Mouse (Mus musculus) embryo, embryonic 11 days (tissue): ENCODE data around the gene Myocd.
A peak's percentile ranks its signal among the peaks of the same experiment; 100 is the strongest.

Experiments
- DNase-seq: peaks from one replicate; pipeline ENCODE4 v3.0.0-alpha.2; 2015

Gene Myocd

DNA sequence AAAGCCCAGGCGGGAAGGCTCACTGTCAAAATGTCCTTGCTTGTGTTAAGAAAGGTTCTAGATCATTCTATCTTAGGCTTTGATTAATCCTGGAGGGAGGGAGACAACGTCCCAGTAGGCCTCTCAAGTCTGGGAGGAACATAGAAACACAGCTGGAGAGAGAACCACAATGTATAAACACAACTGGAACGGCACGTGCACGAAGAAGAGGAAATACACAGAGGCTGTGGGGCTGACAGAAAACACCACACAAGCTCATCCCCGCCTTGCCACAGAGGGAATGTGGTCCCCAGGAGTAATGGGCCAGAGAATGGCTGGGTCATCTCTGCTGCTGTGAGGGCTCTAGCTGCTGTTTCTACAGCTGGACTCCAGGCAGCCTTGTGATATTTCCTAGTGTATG is 58.1 kb downstream of the Myocd start:
- DNase-seq: no peak

DNA sequence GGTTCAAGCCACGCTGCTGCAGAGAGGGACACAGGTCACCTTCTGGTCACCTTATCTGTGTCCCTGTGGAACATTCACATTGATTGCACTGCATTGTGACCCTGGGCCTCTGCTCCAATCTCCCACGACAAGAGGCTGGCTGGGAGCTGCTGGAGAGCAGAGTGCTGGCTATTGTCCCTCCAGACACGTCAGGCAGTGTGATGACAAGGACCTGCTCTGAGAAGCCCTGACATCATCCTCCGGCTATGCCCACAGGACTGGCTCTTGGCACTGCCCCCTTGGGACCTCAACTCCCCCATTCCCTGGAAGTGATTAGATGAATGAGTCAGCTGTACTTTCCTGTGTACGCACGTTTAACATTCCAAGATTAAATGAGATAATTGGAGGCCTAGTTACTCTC is 60.3 kb downstream of the Myocd start:
- DNase-seq: no peak

DNA sequence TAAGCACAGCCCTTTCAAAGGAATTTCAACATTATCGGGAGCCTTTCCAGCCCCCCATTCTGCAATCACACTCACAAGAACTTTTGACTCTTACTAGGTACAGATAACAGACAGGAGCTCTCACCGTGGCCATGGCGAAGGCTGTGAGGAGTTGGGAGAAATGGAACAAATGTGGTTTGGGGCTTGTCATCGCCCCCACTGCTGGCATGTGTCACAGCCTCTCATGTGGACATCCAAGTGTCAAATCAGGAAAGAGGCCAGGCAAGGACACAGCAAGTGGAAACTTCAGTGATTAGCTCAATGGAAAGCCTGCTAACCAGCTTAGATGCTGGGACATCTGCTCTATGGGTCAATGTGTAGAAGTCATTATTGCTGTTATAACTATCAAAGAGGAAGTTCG is 64.5 kb downstream of the Myocd start:
- DNase-seq: no peak

DNA sequence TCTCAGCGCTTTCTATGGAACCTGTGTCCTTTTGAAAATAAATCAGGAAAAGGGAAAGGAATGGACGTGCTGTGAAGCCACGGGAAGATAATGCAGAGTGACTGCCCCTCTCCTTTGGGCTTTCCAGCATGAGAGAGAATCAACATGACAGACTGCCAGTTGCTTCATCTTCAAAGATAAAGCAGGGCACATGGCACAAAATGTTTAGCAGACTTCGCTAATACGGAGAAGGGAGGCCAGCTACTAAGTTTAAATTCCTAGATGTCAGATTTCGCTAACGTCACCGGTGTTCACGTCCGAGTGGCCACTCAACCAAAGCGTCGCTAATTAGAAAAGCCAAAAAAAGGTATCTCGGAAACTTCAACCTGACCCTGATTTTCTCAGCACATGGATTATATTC is 65.1 kb downstream of the Myocd start:
- peak; percentile 12 for DNase-seq

DNA sequence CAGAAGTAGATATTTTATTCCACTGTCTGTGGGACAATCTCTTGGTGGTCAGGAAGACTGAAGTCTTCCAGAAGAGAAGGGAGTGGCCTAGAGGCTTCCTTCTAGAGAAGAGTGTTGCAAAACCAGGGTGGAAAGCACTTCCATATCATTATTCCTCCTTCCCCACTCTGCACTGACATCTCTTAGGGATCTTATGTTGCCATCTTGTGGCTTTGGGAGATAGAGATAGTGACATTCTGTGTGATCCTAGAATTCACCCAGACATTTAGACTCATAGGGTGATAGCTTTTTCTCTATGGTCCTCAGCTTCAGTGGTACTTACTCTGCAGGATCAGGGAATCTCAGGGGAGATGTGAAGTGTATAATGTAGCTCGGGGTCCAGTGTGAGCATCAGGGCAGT is 66.8 kb downstream of the Myocd start:
- no peak for DNase-seq

DNA sequence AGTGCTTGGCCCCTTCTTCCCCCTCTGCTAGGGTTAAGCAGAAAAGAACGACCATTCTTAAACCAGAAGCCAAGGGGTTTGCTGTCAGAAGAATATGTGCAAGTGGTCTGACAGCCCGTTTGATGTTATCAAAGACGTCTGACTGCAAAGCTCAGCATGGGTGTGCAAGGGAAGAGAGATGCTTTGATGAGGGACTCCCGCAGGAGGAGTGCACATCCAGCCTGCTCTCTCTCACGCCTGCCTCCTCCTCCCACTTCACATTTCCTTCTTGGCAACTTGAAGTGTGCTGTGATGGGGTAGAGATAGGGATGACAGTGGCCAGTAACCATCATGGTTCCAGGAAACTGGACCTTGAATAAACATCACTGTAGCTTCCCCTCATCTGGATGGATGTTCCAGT is 67.6 kb downstream of the Myocd start:
- DNase-seq: no peak

DNA sequence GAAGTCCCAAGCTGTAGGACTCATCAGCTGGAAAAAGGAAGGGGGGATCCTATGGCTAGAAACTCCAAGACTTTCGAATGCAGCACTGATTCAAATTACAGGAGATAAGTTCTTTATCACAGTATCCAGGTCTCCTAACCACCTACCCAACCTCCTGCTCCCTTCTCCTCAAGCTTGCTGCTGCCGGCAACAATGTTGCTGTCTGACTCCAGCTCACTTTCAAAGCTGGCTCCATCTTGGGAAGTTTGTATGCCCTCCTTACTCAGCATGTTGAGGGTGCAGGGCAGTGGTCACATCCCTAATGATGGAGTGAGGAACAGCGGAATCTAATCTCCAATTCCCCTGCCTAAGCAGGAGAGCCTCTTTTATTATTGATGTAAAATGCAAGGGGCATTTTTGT is 71.8 kb downstream of the Myocd start:
- DNase-seq: no peak

DNA sequence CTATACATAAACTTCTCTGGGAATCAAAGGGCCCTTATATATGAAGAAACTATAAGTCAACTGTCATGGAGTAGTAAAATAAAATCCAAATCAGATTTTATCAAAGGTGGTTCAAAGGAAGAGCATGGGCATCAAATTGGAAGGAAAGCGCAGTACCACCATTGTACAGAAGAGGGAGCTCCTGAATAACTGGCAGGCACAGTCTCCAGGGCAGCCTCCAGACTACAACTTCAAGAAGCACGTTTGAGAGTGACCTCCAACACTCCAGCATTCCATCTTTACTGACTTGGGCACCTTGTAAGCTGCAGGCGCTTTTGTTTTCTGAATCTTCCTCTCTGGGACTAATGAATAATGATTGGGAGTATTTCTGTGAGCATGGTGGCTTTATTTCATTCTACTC is 72.5 kb downstream of the Myocd start:
- DNase-seq: peak; percentile 80

DNA sequence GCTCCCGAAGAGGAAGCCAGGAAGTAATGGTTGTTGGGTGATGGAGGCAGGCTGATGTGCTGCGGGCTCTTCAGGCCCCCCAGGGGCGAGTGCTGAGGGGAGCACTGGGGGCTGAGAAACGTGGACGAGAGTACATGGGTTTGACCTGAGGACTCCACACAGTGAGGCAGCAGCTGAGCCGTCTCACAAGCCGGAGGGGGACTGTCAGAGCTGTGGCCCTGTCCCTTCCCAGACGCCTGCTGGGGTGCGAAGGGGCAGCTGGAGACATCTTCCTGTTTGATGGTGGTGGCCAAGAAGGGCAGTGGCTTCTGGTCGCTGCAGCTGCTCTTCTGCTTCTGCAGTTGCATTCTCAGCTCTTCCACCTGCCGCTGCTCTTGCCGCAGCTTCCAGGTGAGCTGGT is 82.8 kb downstream of the Myocd start:
- no peak for DNase-seq

DNA sequence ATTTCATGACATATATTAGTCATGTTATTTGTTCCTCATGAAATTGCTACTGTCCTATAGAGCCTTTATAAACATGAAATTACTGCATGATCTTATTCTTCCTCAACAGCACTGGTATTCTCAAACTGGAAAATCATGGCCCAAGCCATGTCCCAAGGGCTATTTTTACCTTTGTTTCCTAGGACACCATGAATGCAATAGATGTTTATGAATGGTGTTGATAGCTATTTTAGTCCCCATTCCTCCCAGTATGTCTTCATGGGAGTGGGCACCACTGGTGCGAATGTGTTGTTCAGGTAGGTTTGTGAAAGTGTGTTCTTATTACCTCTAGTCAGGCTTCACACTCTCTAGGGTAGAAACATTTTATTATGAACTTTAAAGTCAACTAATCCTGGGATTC is 84.7 kb downstream of the Myocd start:
- no peak for DNase-seq

DNA sequence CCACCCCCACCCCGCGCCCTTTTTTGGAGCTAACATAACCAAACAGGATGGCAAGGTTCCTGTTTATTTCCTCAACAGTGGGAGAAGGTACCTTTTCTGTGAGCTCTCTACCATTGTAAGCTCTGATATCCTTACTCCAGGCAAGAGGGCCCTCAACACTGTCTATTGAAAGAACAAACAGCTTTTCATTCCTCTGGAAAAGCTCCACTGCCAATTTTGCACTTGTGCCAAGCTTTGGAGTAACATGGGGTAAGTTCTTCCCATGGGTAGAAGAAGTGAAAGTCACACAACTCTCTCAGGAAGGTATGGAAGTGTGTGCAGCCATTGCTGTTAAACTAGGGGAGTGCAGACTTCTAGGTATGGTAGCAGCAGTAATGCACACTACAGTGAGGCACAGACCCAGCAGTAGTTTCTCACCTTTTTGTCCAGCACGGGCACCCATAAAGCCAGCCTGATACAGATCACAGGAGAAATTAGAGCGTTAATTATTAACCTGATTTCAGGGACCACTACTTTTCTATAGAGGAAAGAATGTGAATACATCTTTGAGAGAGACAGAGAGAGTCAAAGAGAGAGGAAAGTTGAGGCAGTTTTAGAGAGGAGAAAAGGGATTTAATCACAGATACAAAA is 99.6 kb downstream of the Myocd start:
- no peak for DNase-seq

DNA sequence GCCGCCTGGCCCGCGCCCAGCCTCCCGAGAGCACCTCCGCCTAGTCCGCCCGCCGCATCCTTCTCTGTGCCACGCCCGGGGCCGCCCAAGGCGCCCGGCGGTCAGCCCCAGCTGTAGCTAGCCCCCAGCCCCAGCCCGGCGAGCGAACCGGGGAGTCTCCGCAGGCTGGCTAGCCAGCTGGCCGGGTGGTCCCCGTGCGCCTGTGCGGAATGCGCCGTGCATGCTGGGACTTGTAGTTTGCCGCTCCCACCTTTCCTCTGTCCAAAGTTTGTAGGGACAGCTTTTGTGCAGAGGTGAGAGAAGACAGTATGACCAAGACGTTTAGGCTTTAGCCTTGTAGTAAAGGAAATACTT is 107.0 kb downstream of the Myocd start, which contains the start of gene Arhgap44:
Gene Arhgap44 (minus strand): TSS at position 195 of the 354 bp plus-strand sequence.
- peak; percentile 87 for DNase-seq

DNA sequence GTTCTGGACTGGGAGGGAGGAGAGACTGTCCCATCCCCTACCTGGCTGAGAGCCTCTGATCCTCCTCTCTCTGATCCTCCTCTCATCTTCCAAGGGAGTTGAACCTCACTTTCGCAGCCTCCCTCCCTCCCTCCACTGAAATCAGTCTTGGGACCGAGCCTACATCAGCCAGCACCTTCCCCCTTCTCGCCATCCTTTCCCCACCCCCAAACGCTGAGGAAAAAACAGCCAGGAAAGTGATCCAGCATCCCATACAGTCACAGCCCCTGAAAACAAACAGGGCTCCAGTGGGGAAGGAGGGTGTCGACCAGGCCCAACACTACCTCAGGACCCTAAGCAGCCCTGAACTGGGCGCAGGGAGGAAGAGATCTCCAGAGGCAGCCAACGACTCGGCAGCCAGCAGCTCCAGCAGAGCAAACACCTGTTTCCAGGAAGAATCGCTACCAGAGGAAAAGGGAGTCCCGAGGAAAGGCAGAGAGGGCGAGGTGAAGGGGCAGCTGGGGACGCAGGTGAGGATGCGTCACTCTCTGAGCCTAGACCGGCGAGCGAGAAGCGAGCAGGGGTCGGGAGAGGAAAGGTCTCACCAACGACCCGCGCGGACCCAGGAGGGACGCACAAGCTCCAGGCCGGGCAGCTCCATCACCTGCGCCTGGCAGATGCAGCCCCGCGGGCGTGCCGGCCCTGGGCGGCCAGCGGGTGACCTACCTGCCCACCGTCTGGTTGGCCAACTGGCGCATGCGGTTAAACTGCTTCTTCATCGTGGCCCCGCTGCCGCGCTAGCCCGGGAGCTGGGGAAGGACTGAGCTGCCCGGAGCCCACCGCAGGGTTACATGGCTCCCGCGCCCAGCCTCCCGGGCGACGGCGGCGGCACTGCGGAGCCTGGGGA is 107.7 kb downstream of the Myocd start:
- DNase-seq: no peak

DNA sequence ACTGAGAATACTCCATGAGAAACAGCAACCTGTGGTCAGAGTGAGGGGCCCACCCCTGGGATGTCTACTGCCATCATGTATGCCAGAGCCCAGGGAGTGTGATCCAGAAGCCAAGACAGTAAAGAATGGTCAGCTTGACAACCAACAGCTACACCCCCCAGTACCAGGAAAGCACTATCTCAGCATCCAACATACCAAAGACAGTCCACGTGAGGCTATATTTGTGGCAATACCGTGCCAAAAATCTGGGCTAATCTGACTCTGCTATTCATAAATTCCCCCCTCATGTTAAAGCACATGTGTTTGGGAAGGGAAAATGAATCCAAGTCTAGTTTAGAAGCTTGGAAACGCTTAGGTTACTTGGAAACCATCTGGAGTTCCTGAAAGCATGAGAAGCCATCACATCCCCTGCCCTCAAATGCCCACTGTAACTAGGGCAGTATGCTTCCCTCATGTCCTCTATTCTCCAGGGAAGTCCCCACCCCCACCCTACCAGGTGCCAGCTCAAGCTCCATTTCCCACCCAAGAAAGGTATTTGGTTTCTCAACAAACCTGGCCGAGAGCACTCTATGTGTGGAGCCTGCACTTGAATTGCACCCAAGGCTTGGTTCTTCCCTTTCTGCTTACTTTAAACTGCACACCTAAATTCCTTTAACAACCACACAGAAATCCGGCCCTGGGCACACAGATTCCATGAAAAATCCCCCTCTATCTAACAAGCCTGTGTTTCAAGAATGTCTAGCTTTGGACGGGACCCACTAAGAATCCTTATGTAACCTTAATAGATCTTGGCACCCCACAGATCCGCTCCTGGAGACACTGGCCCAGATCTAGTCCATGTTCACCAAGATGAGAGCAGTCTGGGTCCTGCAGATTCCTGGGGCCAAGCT is 108.6 kb downstream of the Myocd start:
- no peak for DNase-seq

DNA sequence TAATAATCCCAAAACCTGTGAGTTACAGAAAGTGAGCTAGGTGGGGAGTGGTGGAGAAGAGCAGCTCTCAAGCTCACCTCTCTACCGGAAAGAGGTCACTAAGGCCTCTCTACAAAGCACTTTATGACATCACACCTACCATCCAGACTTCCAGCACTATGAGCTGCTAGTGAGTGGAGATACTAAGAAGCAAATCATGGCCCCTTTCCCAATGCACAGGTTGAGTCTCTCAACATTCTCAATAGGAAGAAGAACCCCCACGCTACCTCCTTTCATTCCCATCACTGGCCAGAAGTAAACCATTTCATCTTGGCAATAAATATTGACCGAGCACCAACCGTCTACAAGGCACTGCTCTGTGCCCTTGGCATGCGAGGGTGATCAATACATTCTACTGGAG is 110.0 kb downstream of the Myocd start, which contains the start of gene 1700086D15Rik:
Gene 1700086D15Rik (minus strand): TSS at position 101 of the 400 bp plus-strand sequence.
- no peak for DNase-seq

DNA sequence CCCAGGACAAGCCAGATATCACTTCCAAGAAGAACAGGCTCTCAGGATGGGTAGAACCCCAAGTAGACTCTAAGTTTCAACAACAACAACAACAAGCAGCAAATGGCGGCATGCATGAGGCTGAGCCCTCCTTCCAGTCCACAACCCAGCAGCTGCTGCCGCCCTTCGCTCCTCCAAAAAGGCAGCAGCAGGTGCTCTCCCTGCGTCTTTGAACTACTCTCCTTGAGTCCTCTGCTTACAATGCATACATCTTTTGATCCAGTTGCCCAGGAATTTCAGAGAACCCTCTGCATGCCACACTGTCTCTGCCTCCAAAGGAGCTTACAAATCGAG is 111.2 kb downstream of the Myocd start:
- DNase-seq: no peak

DNA sequence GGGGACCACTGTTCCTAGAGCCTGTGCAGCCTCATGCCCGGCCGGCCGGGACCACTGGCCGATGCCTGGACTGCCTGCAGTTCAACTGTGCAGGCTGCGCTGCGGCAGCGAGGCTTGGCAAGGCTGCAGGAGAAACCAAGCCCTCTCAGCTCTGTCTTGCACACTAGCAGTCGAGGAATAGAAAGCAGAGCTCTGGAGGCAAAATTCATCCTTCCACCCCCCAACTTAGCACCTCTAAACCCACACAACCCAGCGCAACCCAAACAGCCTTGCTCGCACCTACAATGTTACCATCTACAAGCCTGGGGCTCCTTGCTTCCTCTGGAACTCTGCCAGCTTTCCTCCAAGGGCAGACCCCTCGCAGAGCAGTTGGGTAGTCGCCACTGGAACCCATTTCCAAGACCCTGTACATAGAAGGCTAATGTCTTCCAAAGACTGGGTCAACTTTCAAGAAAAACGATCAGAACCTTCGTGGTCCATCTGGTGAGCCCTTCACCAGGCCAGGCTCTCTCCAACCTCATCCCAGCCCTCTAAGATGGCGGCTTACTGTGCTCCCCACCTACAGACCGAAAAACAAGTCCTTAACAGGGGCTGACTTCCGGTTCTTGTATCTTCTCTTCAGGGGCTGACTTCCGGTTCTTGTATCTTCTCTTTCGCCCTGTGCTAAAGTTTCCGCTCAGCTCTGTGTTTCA is 111.7 kb downstream of the Myocd start:
- DNase-seq: no peak

DNA sequence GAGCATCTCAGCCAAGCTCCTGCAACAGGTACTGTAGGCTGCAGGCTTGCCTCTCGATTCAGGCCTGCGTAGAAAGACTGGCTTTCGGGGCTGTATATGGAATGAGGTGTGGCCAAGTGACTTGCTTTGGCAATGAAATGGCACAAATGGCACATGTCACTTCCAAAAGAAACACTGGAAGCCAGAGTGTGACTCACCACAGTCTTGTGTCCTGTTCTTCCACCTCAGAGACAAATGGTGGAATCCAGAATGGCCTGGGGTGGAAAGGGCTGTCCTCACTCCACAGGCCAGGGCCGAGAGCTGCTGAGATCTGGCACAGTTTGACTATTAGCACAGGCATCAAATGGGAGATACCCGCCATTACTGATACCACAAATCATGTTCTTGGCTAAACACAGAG is 116.8 kb downstream of the Myocd start:
- DNase-seq: no peak

DNA sequence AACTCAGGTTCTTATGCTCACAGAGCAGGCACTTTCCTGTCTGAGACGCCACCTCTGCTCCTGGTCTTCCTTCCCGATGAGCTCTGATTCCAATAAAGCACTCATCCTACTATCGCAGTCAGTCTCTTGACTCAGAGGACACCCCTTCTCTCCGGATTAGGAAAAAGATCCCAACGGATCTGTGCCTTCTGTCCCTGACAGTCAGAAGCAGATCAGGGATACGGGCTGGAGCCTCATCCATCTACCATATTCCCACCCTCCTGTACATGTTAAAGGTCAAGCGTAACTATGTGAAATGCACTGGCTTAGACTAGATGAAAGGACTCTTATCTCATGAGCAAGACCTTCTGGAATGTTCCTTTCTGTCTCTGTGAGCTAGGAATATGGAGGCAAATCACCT is 121.3 kb downstream of the Myocd start:
- no peak for DNase-seq

DNA sequence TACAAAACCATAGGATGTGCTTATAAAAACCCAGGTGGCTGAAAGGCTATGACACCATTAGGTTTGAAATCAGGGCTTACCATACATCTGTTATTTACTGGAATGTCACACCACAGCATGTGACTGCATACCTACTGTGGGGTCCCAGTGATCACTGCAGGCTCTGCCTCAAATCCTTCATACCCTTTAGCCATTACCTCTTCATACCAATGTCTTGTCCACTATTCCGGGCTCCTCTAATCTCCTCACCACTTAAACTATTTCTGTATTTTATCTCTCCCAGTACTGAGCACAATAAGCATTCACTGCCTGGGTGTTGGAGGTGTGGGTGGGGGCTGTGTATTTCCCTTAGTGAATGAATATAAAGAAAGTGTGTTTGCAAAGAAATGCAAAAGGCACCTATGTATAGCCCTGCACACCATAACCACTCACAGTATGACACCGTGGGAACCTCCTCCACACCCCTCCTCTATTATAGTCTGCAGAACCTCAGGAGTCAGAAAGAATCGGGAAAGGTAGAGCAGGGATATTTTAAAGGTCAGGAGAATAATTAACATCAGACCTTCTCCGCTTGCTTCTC is 126.9 kb downstream of the Myocd start:
- no peak for DNase-seq

DNA sequence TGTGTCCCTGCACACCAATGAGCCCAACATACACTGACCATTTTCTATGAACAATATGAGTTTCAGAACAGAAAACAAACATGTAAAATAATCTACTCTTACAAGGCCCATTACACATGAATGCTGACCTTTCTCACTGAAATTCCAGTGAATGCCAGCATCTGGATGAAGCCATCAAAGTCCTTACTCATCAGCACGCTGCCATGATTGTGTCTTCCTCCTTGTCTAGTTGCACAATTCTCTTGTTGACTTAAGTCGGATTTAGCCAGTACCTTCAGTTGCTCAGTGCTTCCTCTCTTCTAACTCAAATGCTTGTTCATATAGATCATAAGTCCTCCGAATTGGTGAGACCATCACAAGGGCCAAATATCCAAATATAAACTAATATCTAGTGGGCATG is 130.8 kb downstream of the Myocd start:
- no peak for DNase-seq

DNA sequence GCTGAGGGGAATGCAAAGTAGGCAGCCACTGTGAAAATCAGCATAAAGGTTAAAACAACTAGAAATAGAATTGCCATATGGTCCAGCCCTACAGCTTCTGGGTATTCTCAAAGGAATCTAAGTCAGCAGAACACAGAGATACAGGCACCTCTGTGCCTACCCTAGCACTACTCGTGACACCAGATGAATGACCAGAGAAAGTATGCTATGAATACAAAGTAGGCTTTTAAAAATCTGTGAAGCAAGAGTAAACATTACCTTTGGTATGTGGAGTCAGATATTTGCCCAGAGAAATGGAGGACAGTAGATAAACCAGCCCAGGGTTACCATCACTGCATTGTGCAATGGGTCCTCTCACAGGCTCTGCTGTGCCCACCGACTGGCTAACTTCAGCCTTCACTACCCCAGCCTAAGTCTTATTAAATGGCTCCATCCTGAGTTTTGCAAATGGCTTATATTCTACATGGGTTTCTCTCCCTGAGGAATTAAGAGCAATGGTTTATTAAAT is 132.6 kb downstream of the Myocd start:
- DNase-seq: no peak
